Mouse (Mus musculus): ENCODE measurements around the gene Gp1bb. TPM values are rescaled to one million over a fixed set of nuclear protein-coding genes. Genes with fewer than 3 reads are reported as not detected.

Gp1bb gene
- under 1 TPM in 1 of 2 experiments, not detected in 1; 0.29 TPM for total RNA-seq (2021)
- long read RNA-seq, experiment 1, partial matches to known transcripts, result 0 of 3 reads
- long read RNA-seq, experiment 1, other reads (novel, unspliced or antisense), result 0 of 3 reads
- long read RNA-seq, experiment 2, partial matches to known transcripts, result 0 of 1 reads
- long read RNA-seq, experiment 2, other reads (novel, unspliced or antisense), result 0 of 1 reads

GRCm38 (mm10) chr16:18622019-18622418, at the start of gene Gp1bb:
TSS of gene Gp1bb (minus strand) at chr16:18622403.
- intact Hi-C loops (cut with DNase I), result no loop called here
- no peak for DNase-seq

- intact Hi-C loops (cut with DNase I), result no loop called here
- DNase-seq, result no peak
Observed at GRCm38 (mm10) chr16:18669914-18670313, 47.7 kb upstream of the Gp1bb start.

- intact Hi-C loops (cut with DNase I), result no loop called here
- no peak for DNase-seq
Observed at GRCm38 (mm10) chr16:18658597-18658996, 36.4 kb upstream of the Gp1bb start.

GRCm38 (mm10) chr16:18655372-18656098, 33.3 kb upstream of the Gp1bb start:
- DNase-seq, result no peak
- intact Hi-C loops (cut with DNase I), result no loop called here

GRCm38 (mm10) chr16:18653290-18654160, 31.3 kb upstream of the Gp1bb start:
- DNase-seq, result no peak
- intact Hi-C loops (cut with DNase I), result no loop called here

- DNase-seq, result no peak
- intact Hi-C loops (cut with DNase I), result no loop called here
Observed at GRCm38 (mm10) chr16:18649126-18649525, 26.9 kb upstream of the Gp1bb start.

- no peak for DNase-seq
- intact Hi-C loops (cut with DNase I), result no loop called here
Observed at GRCm38 (mm10) chr16:18645329-18645728, 23.1 kb upstream of the Gp1bb start.

GRCm38 (mm10) chr16:18644485-18644884, 22.3 kb upstream of the Gp1bb start:
- intact Hi-C loops (cut with DNase I), result no loop called here
- no peak for DNase-seq

GRCm38 (mm10) chr16:18643406-18643998, 21.3 kb upstream of the Gp1bb start:
- no peak for DNase-seq
- intact Hi-C loops (cut with DNase I), result no loop called here

- no peak for DNase-seq
- intact Hi-C loops (cut with DNase I), result no loop called here
Observed at GRCm38 (mm10) chr16:18642897-18643296, 20.7 kb upstream of the Gp1bb start.

- intact Hi-C loops (cut with DNase I), result no loop called here
- DNase-seq, result no peak
Observed at GRCm38 (mm10) chr16:18642291-18642690, 20.1 kb upstream of the Gp1bb start.

- intact Hi-C loops (cut with DNase I), result no loop called here
- no peak for DNase-seq
Observed at GRCm38 (mm10) chr16:18639382-18639929, 17.3 kb upstream of the Gp1bb start.

- intact Hi-C loops (cut with DNase I), result no loop called here
- DNase-seq, result no peak
Observed at GRCm38 (mm10) chr16:18638396-18638795, 16.2 kb upstream of the Gp1bb start.

GRCm38 (mm10) chr16:18636804-18637203, 14.6 kb upstream of the Gp1bb start:
- no peak for DNase-seq
- intact Hi-C loops (cut with DNase I), result no loop called here

- intact Hi-C loops (cut with DNase I), result no loop called here
- DNase-seq, result no peak
Observed at GRCm38 (mm10) chr16:18636401-18636800, 14.2 kb upstream of the Gp1bb start.

- intact Hi-C loops (cut with DNase I), result no loop called here
- DNase-seq, result no peak
Observed at GRCm38 (mm10) chr16:18633333-18633732, 11.1 kb upstream of the Gp1bb start.

- no peak for DNase-seq
- intact Hi-C loops (cut with DNase I), result no loop called here
Observed at GRCm38 (mm10) chr16:18632816-18633215, 10.6 kb upstream of the Gp1bb start.

- intact Hi-C loops (cut with DNase I), result no loop called here
- no peak for DNase-seq
Observed at GRCm38 (mm10) chr16:18632059-18632458, 9.9 kb upstream of the Gp1bb start.

GRCm38 (mm10) chr16:18631141-18631540, 8.9 kb upstream of the Gp1bb start:
- intact Hi-C loops (cut with DNase I), result no loop called here
- no peak for DNase-seq

GRCm38 (mm10) chr16:18630291-18630690, 8.1 kb upstream of the Gp1bb start:
- intact Hi-C loops (cut with DNase I), result no loop called here
- no peak for DNase-seq
